Mouse (Mus musculus) lung, embryonic 14.5 days (tissue): ENCODE measurements around the gene Tnfaip8l2. TPM values are rescaled to one million over a fixed set of nuclear protein-coding genes. Genes with fewer than 3 reads are reported as not detected.
A peak's percentile ranks its signal among the peaks of the same experiment; 100 is the strongest.
"Not testable (repeated sequence)": the region's sequence is repeated elsewhere in the genome, so short reads cannot be mapped to it uniquely, and the experiment has no call there.

ENCODE experiments used
- ATAC-seq: fragments of 200-750 bp; cut with Nextera tagmentation; 2 replicates; pipeline ENCODE4 v1.8.0; 2017; ENCODE audit warnings: mild to moderate bottlenecking, moderate TSS enrichment, moderate library complexity; ENCODE audit not compliant: insufficient read depth
- DNase-seq: peaks from one replicate; pipeline ENCODE4 v3.0.0-alpha.2; 2015
- H3K27ac ChIP-seq: fragments of 300-500 bp; sonication (generic); 2 replicates; pipeline ENCODE4 v1.5.1; 2014; ENCODE audit warnings: low read depth, mild to moderate bottlenecking, moderate library complexity
- H3K27me3 ChIP-seq: fragments of 300-500 bp; sonication (generic); 2 replicates; pipeline ENCODE4 v1.6.1; 2014; ENCODE audit warnings: low read length, control low read depth; ENCODE audit not compliant: insufficient read depth
- H3K36me3 ChIP-seq: fragments of 300-500 bp; sonication (generic); 2 replicates; pipeline ENCODE4 v1.6.1; 2014; ENCODE audit warnings: control low read depth; ENCODE audit not compliant: insufficient read depth
- H3K4me1 ChIP-seq: fragments of 300-500 bp; sonication (generic); 2 replicates; pipeline ENCODE4 v1.6.1; 2014; ENCODE audit warnings: antibody characterized with exemption, control low read depth; ENCODE audit not compliant: insufficient read depth
- H3K4me2 ChIP-seq: fragments of 300-500 bp; sonication (generic); 2 replicates; pipeline ENCODE4 v1.6.1; 2014; ENCODE audit warnings: mild to moderate bottlenecking
- H3K4me3 ChIP-seq: fragments of 300-500 bp; sonication (generic); 2 replicates; pipeline ENCODE4 v1.5.1; 2014; ENCODE audit warnings: low read depth, low read length
- H3K9ac ChIP-seq: fragments of 300-500 bp; sonication (generic); 2 replicates; pipeline ENCODE4 v1.6.1; 2014
- H3K9me3 ChIP-seq: fragments of 300-500 bp; sonication (generic); 2 replicates; pipeline ENCODE4 v1.6.1; 2016; ENCODE audit warnings: low read depth, low read length, control low read depth
- CTCF ChIP-seq: IDR thresholded peaks from 2 replicates; pipeline ENCODE4 v1.5.1; 2016; ENCODE audit warnings: antibody characterized with exemption, low read depth
- WGBS: fragments of 180-500 bp; shearing (Covaris S2); extraction: QIAGEN DNeasy Blood & Tissue Kit; methylation state at CpG from one replicate; pipeline ENCODE4 v1.1.7; 2014; 5-methylcytosine and 5-hydroxymethylcytosine counted together
- polyA plus RNA-seq: library from polyadenylated mRNA; unstranded; fragments of >200 nt; fragmentation: Nextera tagmentation; extraction: Ambion mirVana; gene quantifications from 2 replicates; pipeline ENCODE4 v1.2.1, GENCODE M21; 2014

The Tnfaip8l2 gene
- polyA plus RNA-seq, 1 experiment from 2014 or later: 3.2 TPM

DNA sequence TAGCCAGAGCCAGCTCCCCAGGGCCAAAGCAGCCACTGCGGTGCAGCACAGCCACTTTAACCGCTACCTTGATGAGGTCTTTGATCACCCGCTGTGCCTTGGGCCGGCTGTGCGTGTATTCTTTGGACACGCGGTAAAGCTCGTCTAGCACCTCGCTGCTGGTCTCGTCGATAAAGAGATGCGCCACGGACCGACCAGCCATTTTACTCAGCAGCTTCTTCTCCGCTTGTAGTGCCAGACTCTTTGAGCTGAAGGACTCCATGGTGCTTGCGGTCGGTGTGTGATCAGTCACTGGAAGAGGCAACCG lies 1.9 kb downstream of the Tnfaip8l2 start:
- H3K4me2 ChIP-seq: no peak overlapping the region
- no peak for ATAC-seq
- no peaks in the 10 kb centered on the region for H3K9me3 ChIP-seq
- DNase-seq: no peak
- peaks cover 10% of the 10 kb centered on the region; the same call in 1 of the 2 replicates for H3K36me3 ChIP-seq
- WGBS: 51% methylated on average over 18 of the region's 18 CpGs
- no peaks in the 10 kb centered on the region for H3K4me1 ChIP-seq
- no peak overlapping the region for H3K9ac ChIP-seq
- TF ChIP-seq CTCF: no peak
- no peak overlapping the region for H3K27ac ChIP-seq
- no peak overlapping the region for H3K4me3 ChIP-seq
- no peaks in the 10 kb centered on the region for H3K27me3 ChIP-seq

DNA sequence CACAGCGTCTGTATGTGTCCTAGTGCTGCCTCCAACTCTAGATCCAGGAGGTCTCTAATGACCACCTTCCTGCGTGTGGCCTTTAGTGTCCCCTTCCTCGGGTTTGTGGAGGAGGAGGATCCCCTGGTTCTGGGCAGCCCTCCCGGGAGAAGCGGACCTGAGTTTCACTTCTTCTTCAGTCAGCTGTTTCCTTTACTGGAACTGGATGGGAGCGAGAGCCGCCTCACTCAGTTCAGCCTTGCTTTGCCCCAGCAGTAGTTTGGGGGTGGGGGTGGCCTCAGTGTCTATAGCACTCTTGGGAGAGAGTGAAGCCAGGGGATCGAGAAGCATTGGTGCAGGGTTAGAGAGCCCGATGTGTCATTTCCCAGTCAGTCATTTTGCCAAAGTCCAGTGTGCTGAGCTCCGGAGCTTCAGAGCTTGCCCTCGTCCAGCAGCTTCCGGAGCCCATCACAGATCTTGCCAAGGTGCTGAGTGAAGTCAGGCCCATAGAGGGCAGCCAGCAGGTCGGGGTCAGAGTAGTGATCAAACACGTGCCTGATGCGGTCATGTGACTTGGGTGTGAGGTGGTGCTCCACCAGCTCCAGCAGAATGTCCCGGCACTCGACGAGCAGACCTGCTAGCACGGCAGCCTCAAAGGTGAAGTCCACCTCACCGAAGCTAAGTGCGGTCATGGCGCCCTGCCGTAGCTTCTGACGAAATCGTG lies 2.4 kb downstream of the Tnfaip8l2 start:
- no peak for TF ChIP-seq CTCF
- H3K4me2 ChIP-seq: no peak overlapping the region

DNA sequence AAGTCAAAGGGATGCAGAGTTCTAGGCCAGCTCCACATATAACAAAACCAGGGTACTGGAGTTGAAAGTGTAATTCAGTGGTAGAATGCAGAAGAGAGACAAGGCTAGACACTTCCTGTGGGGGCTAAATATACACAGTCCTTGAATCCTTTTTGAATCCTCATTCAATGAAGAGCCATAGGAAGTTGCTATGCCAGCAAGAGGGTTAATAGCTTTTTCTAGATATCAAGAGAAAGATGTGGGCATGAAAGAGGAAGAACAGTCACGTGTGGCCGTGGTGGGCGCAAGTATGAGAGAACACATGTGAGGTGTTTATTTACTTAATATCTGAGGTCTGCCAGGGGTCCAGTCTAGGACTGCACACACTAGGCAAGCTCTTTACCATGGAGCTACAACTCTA lies 5.8 kb downstream of the Tnfaip8l2 start:
- Histone ChIP-seq H3K4me3 (no peak overlapping the region), H3K9ac (no peak overlapping the region), H3K4me1 (no peaks in the 10 kb centered on the region), H3K36me3 (peaks cover 10% of the 10 kb centered on the region; the same call in 1 of the 2 replicates), H3K27me3 (no peaks in the 10 kb centered on the region), H3K9me3 (no peaks in the 10 kb centered on the region), H3K4me2 (no peak overlapping the region), H3K27ac (no peak overlapping the region)
- no peak for DNase-seq
- no peak for TF ChIP-seq CTCF
- no peak for ATAC-seq
- WGBS: 77% methylated on average over 3 of the region's 3 CpGs

More for the DNA sequence above, 2.4 kb downstream of the Tnfaip8l2 start:
- no peaks in the 10 kb centered on the region for H3K27me3 ChIP-seq
- ATAC-seq (no peak), DNase-seq (no peak)
- no peak overlapping the region for H3K4me3 ChIP-seq
- WGBS: 65% methylated on average over 25 of the region's 25 CpGs
- H3K9ac ChIP-seq: no peak overlapping the region
- no peaks in the 10 kb centered on the region for H3K4me1 ChIP-seq
- H3K9me3 ChIP-seq: no peaks in the 10 kb centered on the region
- no peak overlapping the region for H3K27ac ChIP-seq
- peaks cover 10% of the 10 kb centered on the region; the same call in 1 of the 2 replicates for H3K36me3 ChIP-seq

DNA sequence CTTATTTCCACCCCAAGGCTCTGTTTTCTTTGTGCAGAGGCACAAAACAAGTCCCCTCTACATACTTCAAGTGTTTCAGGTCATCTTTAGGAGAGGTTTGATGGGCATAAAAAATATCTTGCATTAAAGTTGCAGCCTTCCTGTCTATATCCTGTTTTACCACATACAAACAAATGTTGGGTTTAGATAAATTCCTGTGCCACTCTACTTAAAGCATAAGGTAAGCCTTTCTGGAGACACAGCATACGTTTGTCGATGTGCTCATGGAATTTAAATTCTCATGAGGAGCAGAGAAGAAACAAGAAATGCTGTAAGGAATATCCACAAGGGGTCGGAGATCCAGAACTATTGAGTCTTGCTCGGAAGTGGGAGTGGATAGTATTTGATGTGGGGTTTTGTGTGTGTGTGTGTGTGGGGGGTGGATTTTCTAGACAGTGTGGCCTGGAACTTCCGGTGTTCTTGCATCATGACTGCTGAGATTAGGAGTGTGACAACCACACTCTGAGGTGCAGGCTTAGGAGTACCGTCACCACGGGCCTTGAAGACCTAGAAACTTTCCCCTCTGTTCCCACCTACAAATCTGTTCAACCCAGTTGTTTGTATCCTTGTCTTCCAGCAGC lies 6.6 kb downstream of the Tnfaip8l2 start:
- H3K4me1 ChIP-seq: no peaks in the 10 kb centered on the region
- no peaks in the 10 kb centered on the region for H3K9me3 ChIP-seq
- peak overlapping the region; percentile 70 for H3K4me2 ChIP-seq
- H3K4me3 ChIP-seq: peak overlapping the region; percentile 34
- no peak for TF ChIP-seq CTCF
- ATAC-seq (no peak), DNase-seq (no peak)
- 0 out of 2 replicates have a peak overlapping the region, but pooled peaks have one; percentile 7 for H3K9ac ChIP-seq
- no peaks in the 10 kb centered on the region for H3K27me3 ChIP-seq
- 74% methylated on average over 7 of the region's 7 CpGs for WGBS
- H3K27ac ChIP-seq: no peak overlapping the region
- H3K36me3 ChIP-seq: peaks cover 14% of the 10 kb centered on the region; the same call in 1 of the 2 replicates

DNA sequence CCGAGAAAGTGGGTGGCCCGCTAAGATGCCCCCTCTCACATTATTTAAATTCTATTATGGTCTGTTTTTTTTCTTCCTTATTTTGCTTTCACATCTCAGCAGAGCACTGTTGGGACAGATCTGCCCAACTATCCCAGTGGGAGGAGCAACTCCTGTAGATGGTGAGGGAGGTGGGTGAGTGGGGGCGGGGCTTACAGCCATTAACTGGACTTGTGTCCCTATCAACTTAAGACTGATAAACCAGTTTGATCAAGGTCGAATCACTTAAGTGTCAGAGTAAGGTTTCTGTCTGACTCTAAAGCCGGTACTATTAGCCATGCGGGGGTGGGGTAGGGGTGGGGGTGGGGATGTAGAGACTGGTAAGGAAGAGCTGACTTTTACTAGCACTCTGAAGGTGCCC lies 7.1 kb downstream of the Tnfaip8l2 start:
- WGBS: 8% methylated on average over 6 of the region's 6 CpGs
- peak overlapping the region; percentile 44 for H3K9ac ChIP-seq

DNA sequence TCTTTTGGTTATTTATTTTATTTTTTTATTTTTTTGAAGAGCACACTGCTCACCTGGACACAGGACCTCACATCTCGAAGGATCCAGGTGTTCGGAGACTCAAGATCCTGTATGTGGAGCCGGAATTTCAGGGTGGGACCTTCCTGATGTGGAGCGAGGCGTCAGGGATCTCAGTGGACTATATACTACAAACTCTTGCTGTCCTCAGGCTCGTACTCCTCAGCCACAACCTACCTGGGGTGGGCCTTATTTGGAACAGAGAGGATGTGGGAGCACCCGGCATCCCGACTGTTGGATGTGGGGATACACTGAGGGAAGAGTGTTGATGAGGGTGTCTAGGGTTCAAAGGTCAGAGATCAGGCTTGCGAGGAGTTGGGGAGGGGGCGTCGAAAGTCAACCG lies 8.0 kb downstream of the Tnfaip8l2 start:
- peak overlapping the region; percentile 61 for H3K4me3 ChIP-seq
- not testable (repeated sequence) for H3K9me3 ChIP-seq, H3K27ac ChIP-seq, DNase-seq, H3K4me2 ChIP-seq, H3K27me3 ChIP-seq, H3K4me1 ChIP-seq, H3K9ac ChIP-seq
- WGBS: no CpG with 5 or more reads among the region's 12 CpGs
- H3K36me3 ChIP-seq: peaks cover 16% of the 10 kb centered on the region; the same call in 1 of the 2 replicates
- peak; percentile 60 for ATAC-seq

More for the DNA sequence above, 7.1 kb downstream of the Tnfaip8l2 start:
- Histone ChIP-seq H3K36me3 (peaks cover 12% of the 10 kb centered on the region; the same call in 1 of the 2 replicates), H3K4me3 (peak overlapping the region; percentile 34), H3K27ac (no peak overlapping the region), H3K4me1 (no peaks in the 10 kb centered on the region), H3K27me3 (no peaks in the 10 kb centered on the region), H3K9me3 (no peaks in the 10 kb centered on the region), H3K4me2 (peak overlapping the region; percentile 70)
- DNase-seq: peak; percentile 67
- TF ChIP-seq CTCF: no peak
- ATAC-seq: peak; percentile 25; the same call in 1 of the 2 replicates

DNA sequence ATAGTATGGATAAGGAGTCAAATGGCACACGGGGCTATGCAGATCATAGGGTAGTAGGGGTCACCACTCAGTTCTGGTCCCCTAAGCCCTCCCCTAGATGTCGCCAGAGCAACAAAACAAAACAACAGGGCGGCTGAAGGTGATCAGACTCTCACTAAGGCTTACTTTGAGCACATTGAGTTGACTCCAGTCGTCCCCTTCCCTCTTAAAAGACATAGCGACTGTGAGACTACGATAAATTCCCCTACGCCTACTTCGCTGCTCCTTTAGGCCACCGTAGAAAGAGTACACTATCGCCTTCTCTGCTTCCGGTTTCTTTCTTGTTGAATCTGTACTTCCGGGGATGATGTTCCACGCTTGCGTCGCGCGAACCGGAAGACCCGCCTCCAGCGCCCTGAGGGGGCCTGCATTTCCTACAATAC lies 8.5 kb downstream of the Tnfaip8l2 start, which contains the start of the genes Scnm1 and Lysmd1:
Gene Scnm1 (minus strand): TSS at position 332 of the 422 bp plus-strand sequence.
Gene Lysmd1 (plus strand): TSS at position 409 of the 422 bp plus-strand sequence.
- Histone ChIP-seq H3K9ac (peak within 1 kb of the TSS; percentile 74), H3K4me1 (no peaks in the 10 kb centered on the region), H3K4me2 (peak within 1 kb of the TSS; percentile 71), H3K27ac (peak within 1 kb of the TSS; percentile 75; the same call in 1 of the 2 replicates), H3K4me3 (peak within 1 kb of the TSS; percentile 61), H3K9me3 (no peaks in the 10 kb centered on the region), H3K27me3 (no peaks in the 10 kb centered on the region), H3K36me3 (peaks cover 21% of the 10 kb centered on the region)
- 0% methylated on average over 20 of the region's 20 CpGs for WGBS
- ATAC-seq: peak; percentile 91
- DNase-seq: peak; percentile 97
- peak; percentile 18; the same call in 1 of the 2 replicates for TF ChIP-seq CTCF
